Mouse (Mus musculus) MEL (cell line): ENCODE data around the gene Vps37b.
"Not testable (repeated sequence)": the region's sequence is repeated elsewhere in the genome, so short reads cannot be mapped to it uniquely, and the experiment has no call there.

Experiments used
- CTCF ChIP-seq, 3 experiments: IDR thresholded peaks in 2 of 3; conservative IDR thresholded peaks in 1 of 3; 2 replicates each; pipeline ENCODE4 v1.5.1; 2011 to 2012; ENCODE audit warnings: low read length in 3 of 3, low read depth in 2 of 3, mild to moderate bottlenecking in 2 of 3, improper control_type of control experiment in 1 of 3, inconsistent platforms in 1 of 3, mixed read lengths in 1 of 3, moderate library complexity in 1 of 3; ENCODE audit not compliant: control insufficient read depth in 1 of 3, insufficient read depth in 1 of 3, poor library complexity in 1 of 3, severe bottlenecking in 1 of 3
- KAT2A ChIP-seq: conservative IDR thresholded peaks from 2 replicates; pipeline ENCODE4 v1.6.1; 2012; ENCODE audit warnings: low read depth, low read length, improper control_type of control experiment, inconsistent platforms
- MAFK ChIP-seq: IDR thresholded peaks from 2 replicates; pipeline ENCODE4 v1.6.1; 2011; ENCODE audit warnings: low read depth, mild to moderate bottlenecking, low read length, improper control_type of control experiment, borderline replicate concordance
- MAX ChIP-seq: IDR thresholded peaks from 2 replicates; pipeline ENCODE4 v1.6.1; 2011; ENCODE audit warnings: low read length, improper control_type of control experiment
- TCF12 ChIP-seq: IDR thresholded peaks from 2 replicates; pipeline ENCODE4 v1.6.1; 2014; ENCODE audit warnings: low read depth, mild to moderate bottlenecking, inconsistent platforms, low read length, improper control_type of control experiment, moderate library complexity
- ZC3H11A ChIP-seq: IDR thresholded peaks from 2 replicates; pipeline ENCODE4 v1.6.1; 2012; ENCODE audit warnings: low read depth, mild to moderate bottlenecking, inconsistent platforms, low read length, improper control_type of control experiment

GRCm38 (mm10) chr5:124052641-124053040 is 20.6 kb upstream of the Vps37b start:
- TF ChIP-seq TCF12; MAX; MAFK; CTCF (IDR thresholded peaks at IDR 0.05 in 2 of 3, conservative IDR thresholded peaks at IDR 0.05 in 1 of 3; ENCODE audit: control insufficient read depth in 1 of 3, insufficient read depth in 1 of 3, low read depth in 2 of 3, low read length in 3 of 3, poor library complexity in 1 of 3, severe bottlenecking in 1 of 3); KAT2A; ZC3H11A: not testable (repeated sequence)
